Mouse (Mus musculus): ENCODE results near the gene Tas1r1. TPM values are rescaled to one million over a fixed set of nuclear protein-coding genes. Genes with fewer than 3 reads are reported as not detected.

Tas1r1 gene
- 1.5 and 1.6 TPM in 2 replicates for polyA plus RNA-seq (2015; fragmentation: Nextera tagmentation; extraction: Ambion mirVana)

GRCm38 (mm10) chr4:152038225-152038984, at the start of gene Tas1r1:
Gene Tas1r1, minus strand, starts transcription at chr4:152038568.
- peaks cover 24% of the 10 kb centered on the region for H3K36me3 ChIP-seq
- peak within 1 kb of the TSS; percentile 48; the same call in 1 of the 2 replicates for H3K27ac ChIP-seq
- H3K9ac ChIP-seq = peak within 1 kb of the TSS; percentile 96
- no peaks in the 10 kb centered on the region for H3K9me3 ChIP-seq
- H3K27me3 ChIP-seq = 0 out of 2 replicates have a peak, but pooled peaks cover 4% of the 10 kb centered on the region
- 38% methylated on average over 10 of the region's 10 CpGs for WGBS
- peaks cover 25% of the 10 kb centered on the region for H3K4me1 ChIP-seq (replicated peaks)
- peak within 1 kb of the TSS; percentile 99 for H3K4me3 ChIP-seq
- no peak; the same call in 1 of the 2 replicates for ATAC-seq (ENCODE audit: low FRiP score)
- H3K4me2 ChIP-seq = peak within 1 kb of the TSS; percentile 84

GRCm38 (mm10) chr4:152088133-152088532, 49.8 kb upstream of the Tas1r1 start:
- WGBS = 24% methylated on average over 4 of the region's 4 CpGs

DNA sequence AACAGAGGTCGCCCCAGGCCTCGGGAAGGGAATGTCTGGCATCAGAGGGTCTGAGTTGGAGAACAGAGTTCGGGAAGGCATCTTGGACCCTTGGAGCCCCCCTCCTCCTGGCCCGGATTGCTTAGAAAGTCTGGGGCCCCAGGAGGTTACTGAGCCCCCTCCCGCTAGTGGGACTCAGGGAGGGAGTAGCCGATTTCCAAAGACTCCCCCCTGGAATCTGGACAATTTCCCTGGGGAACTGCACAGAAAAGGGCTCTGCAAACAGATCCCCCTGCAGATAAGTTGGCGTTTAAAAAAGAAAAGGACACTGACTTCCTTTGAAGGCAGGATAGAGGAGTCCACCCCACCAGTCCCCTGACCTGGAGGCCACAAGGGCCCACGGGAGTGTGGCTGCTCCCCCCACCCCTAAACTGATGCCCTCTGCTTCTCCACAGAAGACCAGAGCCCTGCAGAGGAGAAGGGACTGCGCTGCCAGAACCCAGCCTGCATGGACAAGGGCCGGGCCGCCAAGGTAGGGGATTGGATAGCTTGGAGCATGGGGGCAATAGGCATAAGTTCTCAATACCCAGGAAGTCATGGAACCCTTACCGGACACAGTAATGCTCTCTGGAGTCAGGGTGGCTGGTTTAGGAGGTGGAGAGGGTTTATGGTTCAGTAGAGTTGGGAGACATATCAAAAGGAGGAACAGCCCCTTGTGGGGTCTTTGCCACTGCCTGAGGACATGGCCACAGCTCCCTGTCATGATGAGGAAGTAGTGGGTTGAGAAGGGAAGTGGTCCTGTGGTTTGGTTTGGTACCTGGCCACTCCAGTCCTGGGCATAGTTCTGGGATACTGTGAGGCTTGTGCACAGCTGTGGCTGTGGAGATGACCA, 49.1 kb upstream of the Tas1r1 start:
- Histone ChIP-seq H3K9me3 (no peaks in the 10 kb centered on the region), H3K27ac (0 out of 2 replicates have a peak overlapping the region, but pooled peaks have one; percentile 58), H3K4me3 (peak overlapping the region; percentile 67), H3K36me3 (no peaks in the 10 kb centered on the region), H3K4me1 (replicated peaks) (peaks cover 34% of the 10 kb centered on the region), H3K27me3 (peaks cover 9% of the 10 kb centered on the region; the same call in 1 of the 2 replicates), H3K4me2 (peak overlapping the region; percentile 81), H3K9ac (peak overlapping the region; percentile 85)
- ATAC-seq (ENCODE audit: low FRiP score) = peak; percentile 11
- WGBS = 4% methylated on average over 12 of the region's 12 CpGs

More at GRCm38 (mm10) chr4:152088133-152088532, 49.8 kb upstream of the Tas1r1 start:
- Histone ChIP-seq H3K9ac (peak overlapping the region; percentile 85), H3K9me3 (no peaks in the 10 kb centered on the region), H3K4me2 (peak overlapping the region; percentile 81), H3K4me1 (replicated peaks) (peaks cover 41% of the 10 kb centered on the region), H3K27me3 (peaks cover 9% of the 10 kb centered on the region; the same call in 1 of the 2 replicates), H3K27ac (no peak overlapping the region), H3K4me3 (peak overlapping the region; percentile 67; the same call in 1 of the 2 replicates), H3K36me3 (no peaks in the 10 kb centered on the region)
- ATAC-seq (ENCODE audit: low FRiP score) = no peak

DNA sequence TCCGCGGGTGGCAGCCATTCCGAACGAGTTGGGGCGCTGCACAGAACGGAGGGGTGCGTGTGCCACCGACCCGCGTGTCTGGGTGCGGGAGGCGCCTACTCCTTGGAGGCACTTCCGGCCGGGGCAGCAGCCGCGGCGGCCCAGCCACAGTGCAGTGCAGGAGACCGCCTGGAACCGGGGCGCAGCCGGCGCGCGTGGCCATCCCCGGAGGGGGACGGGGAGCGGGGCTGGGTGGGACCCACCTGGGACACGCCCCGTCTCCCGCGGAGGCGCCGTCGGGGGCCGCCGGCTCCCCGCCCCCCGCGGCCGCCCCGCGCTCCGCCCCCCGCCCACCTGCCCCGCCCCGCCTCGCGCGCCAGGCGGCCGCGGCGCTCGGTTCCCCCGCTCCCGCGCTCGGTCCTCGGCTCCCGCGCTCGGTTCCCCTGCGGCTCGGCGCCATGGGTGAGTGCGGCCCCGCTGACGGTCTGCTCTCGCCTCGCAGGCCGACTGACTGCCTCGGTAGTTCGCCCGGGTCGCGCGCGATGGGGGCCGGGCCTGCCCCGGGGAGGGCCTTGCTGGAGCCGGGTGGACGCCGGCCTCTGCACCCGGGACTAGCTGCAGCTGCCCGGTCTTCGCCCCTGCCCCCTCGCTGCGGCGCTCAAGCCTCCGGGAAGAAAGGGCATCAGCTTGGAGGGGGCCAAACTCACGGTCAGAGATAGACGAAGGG, 48.3 kb upstream of the Tas1r1 start:
- WGBS = under 1% methylated on average over 51 of the region's 92 CpGs
- peak overlapping the region; percentile 81 for H3K4me2 ChIP-seq
- no peaks in the 10 kb centered on the region for H3K36me3 ChIP-seq
- H3K27ac ChIP-seq = peak overlapping the region; percentile 58; the same call in 1 of the 2 replicates
- H3K9me3 ChIP-seq = no peaks in the 10 kb centered on the region
- H3K4me1 ChIP-seq (replicated peaks) = peaks cover 31% of the 10 kb centered on the region
- H3K9ac ChIP-seq = peak overlapping the region; percentile 85
- peak; percentile 64 for ATAC-seq (ENCODE audit: low FRiP score)
- H3K27me3 ChIP-seq = peaks cover 9% of the 10 kb centered on the region; the same call in 1 of the 2 replicates
- H3K4me3 ChIP-seq = peak overlapping the region; percentile 67

GRCm38 (mm10) chr4:152084616-152085015, 46.2 kb upstream of the Tas1r1 start:
- no peaks in the 10 kb centered on the region for H3K36me3 ChIP-seq
- H3K9ac ChIP-seq = no peak overlapping the region
- no peak for ATAC-seq (ENCODE audit: low FRiP score)
- no peak overlapping the region for H3K4me2 ChIP-seq
- H3K9me3 ChIP-seq = no peaks in the 10 kb centered on the region
- peaks cover 9% of the 10 kb centered on the region; the same call in 1 of the 2 replicates for H3K27me3 ChIP-seq
- H3K4me1 ChIP-seq (replicated peaks) = peaks cover 31% of the 10 kb centered on the region
- WGBS = 90% methylated on average over 7 of the region's 7 CpGs
- no peak overlapping the region for H3K27ac ChIP-seq
- H3K4me3 ChIP-seq = no peak overlapping the region

GRCm38 (mm10) chr4:152083611-152084220, 45.3 kb upstream of the Tas1r1 start:
- no peaks in the 10 kb centered on the region for H3K36me3 ChIP-seq
- WGBS = 56% methylated on average over 7 of the region's 7 CpGs
- no peak overlapping the region for H3K4me3 ChIP-seq
- H3K4me2 ChIP-seq = no peak overlapping the region
- H3K9ac ChIP-seq = no peak overlapping the region
- H3K27ac ChIP-seq = no peak overlapping the region
- ATAC-seq (ENCODE audit: low FRiP score) = no peak
- no peaks in the 10 kb centered on the region for H3K9me3 ChIP-seq
- H3K4me1 ChIP-seq (replicated peaks) = peaks cover 27% of the 10 kb centered on the region
- H3K27me3 ChIP-seq = peaks cover 9% of the 10 kb centered on the region; the same call in 1 of the 2 replicates

DNA sequence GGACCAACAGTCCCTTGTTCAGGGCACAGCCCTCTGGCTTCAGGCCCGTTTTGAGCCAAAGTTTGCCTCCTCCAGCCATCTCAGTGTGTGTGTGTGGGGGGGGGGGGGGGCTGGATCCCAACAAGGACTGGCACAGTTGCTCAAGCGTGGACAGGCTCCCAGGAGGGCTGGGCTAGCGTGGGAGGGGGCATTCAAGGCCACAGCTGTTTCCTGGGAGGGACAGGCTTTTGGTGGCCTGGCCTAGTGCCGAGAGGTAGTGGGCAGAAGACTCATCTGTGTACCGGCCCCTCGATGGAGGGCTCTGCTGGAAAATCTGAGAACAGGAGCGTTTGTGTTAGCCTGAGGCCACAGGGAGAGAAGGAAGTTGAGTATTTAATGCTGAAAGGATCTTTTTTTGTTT, 41.6 kb upstream of the Tas1r1 start:
- no peaks in the 10 kb centered on the region for H3K36me3 ChIP-seq
- peaks cover 10% of the 10 kb centered on the region; the same call in 1 of the 2 replicates for H3K4me1 ChIP-seq (replicated peaks)
- H3K4me2 ChIP-seq = no peak overlapping the region
- H3K27ac ChIP-seq = no peak overlapping the region
- H3K9me3 ChIP-seq = no peaks in the 10 kb centered on the region
- H3K4me3 ChIP-seq = no peak overlapping the region
- no peak overlapping the region for H3K9ac ChIP-seq
- peaks cover 3% of the 10 kb centered on the region; the same call in 1 of the 2 replicates for H3K27me3 ChIP-seq
- ATAC-seq (ENCODE audit: low FRiP score) = no peak
- 63% methylated on average over 7 of the region's 7 CpGs for WGBS

GRCm38 (mm10) chr4:152079261-152079660, 40.9 kb upstream of the Tas1r1 start:
- no peak overlapping the region for H3K4me3 ChIP-seq
- no peak overlapping the region for H3K9ac ChIP-seq
- no peaks in the 10 kb centered on the region for H3K9me3 ChIP-seq
- WGBS = 95% methylated on average over 3 of the region's 3 CpGs
- H3K4me2 ChIP-seq = no peak overlapping the region
- H3K4me1 ChIP-seq (replicated peaks) = peaks cover 10% of the 10 kb centered on the region; the same call in 1 of the 2 replicates
- no peaks in the 10 kb centered on the region for H3K36me3 ChIP-seq
- no peak overlapping the region for H3K27ac ChIP-seq
- no peak for ATAC-seq (ENCODE audit: low FRiP score)
- H3K27me3 ChIP-seq = 0 out of 2 replicates have a peak, but pooled peaks cover 3% of the 10 kb centered on the region

- H3K36me3 ChIP-seq = no peaks in the 10 kb centered on the region
- no peak for ATAC-seq (ENCODE audit: low FRiP score)
- H3K27ac ChIP-seq = no peak overlapping the region
- no peak overlapping the region for H3K9ac ChIP-seq
- peaks cover 15% of the 10 kb centered on the region for H3K4me1 ChIP-seq (replicated peaks)
- H3K4me3 ChIP-seq = no peak overlapping the region
- WGBS = 93% methylated on average over 10 of the region's 10 CpGs
- H3K9me3 ChIP-seq = no peaks in the 10 kb centered on the region
- H3K27me3 ChIP-seq = 0 out of 2 replicates have a peak, but pooled peaks cover 3% of the 10 kb centered on the region
- H3K4me2 ChIP-seq = no peak overlapping the region
These were observed 39.8 kb upstream of the Tas1r1 start for GRCm38 (mm10) chr4:152078105-152078530.

DNA sequence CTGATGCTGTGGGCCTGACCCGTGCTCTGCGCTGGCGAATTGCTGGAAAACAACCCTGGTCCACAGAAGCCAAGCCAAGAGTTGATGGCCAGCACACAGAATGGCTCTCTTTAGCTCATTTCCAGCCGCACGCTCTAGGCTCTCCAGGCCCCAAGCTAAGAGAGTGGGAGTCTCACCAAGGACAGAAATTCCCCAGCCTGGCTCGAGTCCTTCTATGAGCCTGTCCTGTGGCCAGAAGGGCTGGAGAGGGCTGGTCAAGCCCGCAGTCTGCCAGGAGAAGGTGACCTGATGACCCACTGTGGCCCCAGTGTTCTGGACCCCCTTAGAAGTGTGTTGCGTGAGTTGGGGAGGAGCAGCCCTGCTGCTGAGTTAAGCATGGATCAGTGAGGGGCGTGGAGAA, 38.8 kb upstream of the Tas1r1 start:
- Histone ChIP-seq H3K27me3 (0 out of 2 replicates have a peak, but pooled peaks cover 3% of the 10 kb centered on the region), H3K4me1 (replicated peaks) (peaks cover 23% of the 10 kb centered on the region), H3K4me2 (no peak overlapping the region), H3K36me3 (no peaks in the 10 kb centered on the region), H3K4me3 (no peak overlapping the region), H3K9me3 (no peaks in the 10 kb centered on the region), H3K9ac (no peak overlapping the region), H3K27ac (no peak overlapping the region)
- WGBS = 91% methylated on average over 9 of the region's 9 CpGs
- no peak for ATAC-seq (ENCODE audit: low FRiP score)

GRCm38 (mm10) chr4:152074548-152074947, 36.2 kb upstream of the Tas1r1 start:
- Histone ChIP-seq H3K4me3 (no peak overlapping the region), H3K9me3 (no peaks in the 10 kb centered on the region), H3K4me2 (no peak overlapping the region), H3K9ac (no peak overlapping the region), H3K36me3 (no peaks in the 10 kb centered on the region), H3K27ac (no peak overlapping the region), H3K4me1 (replicated peaks) (peaks cover 30% of the 10 kb centered on the region), H3K27me3 (0 out of 2 replicates have a peak, but pooled peaks cover 3% of the 10 kb centered on the region)
- 88% methylated on average over 9 of the region's 9 CpGs for WGBS
- ATAC-seq (ENCODE audit: low FRiP score) = no peak
